Mouse (Mus musculus) forebrain, embryonic 12.5 days (tissue): ENCODE results near the gene Pappa. TPM values are rescaled to one million over a fixed set of nuclear protein-coding genes. Genes with fewer than 3 reads are reported as not detected.

Source experiments
- ATAC-seq: fragments of 200-750 bp; cut with Nextera tagmentation; 2 replicates; pipeline ENCODE4 v1.8.0; 2017; ENCODE audit warnings: moderate TSS enrichment; ENCODE audit not compliant: low FRiP score
- H3K27ac ChIP-seq: fragments of 300-500 bp; sonication (generic); 2 replicates; pipeline ENCODE4 v1.5.1; 2016; ENCODE audit warnings: mild to moderate bottlenecking
- H3K27me3 ChIP-seq: fragments of 300-500 bp; sonication (generic); 2 replicates; pipeline ENCODE4 v1.6.1; 2016; ENCODE audit warnings: mild to moderate bottlenecking
- H3K36me3 ChIP-seq: fragments of 300-500 bp; sonication (generic); replicated peaks from 2 replicates; pipeline ENCODE4 v1.6.1; 2016; ENCODE audit warnings: mild to moderate bottlenecking
- H3K4me1 ChIP-seq: fragments of 300-500 bp; sonication (generic); 2 replicates; pipeline ENCODE4 v1.6.1; 2016
- H3K4me2 ChIP-seq: fragments of 300-500 bp; sonication (generic); 2 replicates; pipeline ENCODE4 v1.6.1; 2016; ENCODE audit warnings: mild to moderate bottlenecking, moderate library complexity
- H3K4me3 ChIP-seq: fragments of 300-500 bp; sonication (generic); replicated peaks from 2 replicates; pipeline ENCODE4 v1.5.1; 2016; ENCODE audit warnings: mild to moderate bottlenecking
- H3K9ac ChIP-seq: fragments of 300-500 bp; sonication (generic); 2 replicates; pipeline ENCODE4 v1.6.1; 2016; ENCODE audit warnings: mild to moderate bottlenecking
- H3K9me3 ChIP-seq: fragments of 300-500 bp; sonication (generic); 2 replicates; pipeline ENCODE4 v1.6.1; 2016
- WGBS: fragments of 180-500 bp; shearing (Covaris S2); methylation state at CpG from one replicate; pipeline ENCODE4 v1.1.7; 2016; 5-methylcytosine and 5-hydroxymethylcytosine counted together
- polyA plus RNA-seq: library from polyadenylated mRNA; unstranded; fragments of >200 nt; fragmentation: Nextera tagmentation; extraction: Ambion mirVana; gene quantifications from 2 replicates; pipeline ENCODE4 v1.2.1, GENCODE M21; 2016

Gene Pappa
- polyA plus RNA-seq, 1 experiment from 2014 or later, result 2.4 TPM

DNA sequence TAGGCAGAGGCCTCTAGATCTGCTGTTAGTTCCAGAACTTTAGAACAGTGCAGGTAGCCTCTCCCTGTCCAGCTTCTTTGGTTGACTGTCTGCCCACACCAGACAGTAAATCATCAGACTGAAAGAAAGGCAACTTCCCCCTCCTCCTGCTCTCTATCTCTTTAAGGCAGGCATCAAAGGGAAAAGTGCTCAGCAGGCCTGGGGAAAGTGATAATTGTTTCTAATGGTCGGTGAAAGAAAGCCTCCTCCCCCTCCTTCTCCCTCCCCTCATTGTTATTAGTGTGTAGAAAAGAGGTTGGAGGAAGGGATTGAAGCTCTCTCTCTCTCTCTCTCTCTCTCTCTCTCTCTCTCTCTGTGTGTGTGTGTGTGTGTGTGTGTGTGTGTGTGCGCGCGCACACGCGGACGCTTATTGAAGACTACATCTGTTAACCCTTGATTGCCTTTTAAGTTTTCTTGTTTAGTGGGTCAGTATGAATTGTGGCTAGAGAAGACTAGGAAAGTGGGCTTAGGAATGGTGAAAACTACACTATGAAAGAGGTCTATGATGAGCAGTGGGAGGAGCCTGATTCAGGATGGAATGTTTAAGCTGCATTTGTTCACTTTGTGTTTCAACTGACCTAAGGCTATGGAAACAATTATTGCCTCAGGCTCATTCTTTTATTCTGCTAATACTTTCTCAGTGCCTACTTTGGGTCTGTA, 156.2 kb downstream of the Pappa start:
- 2% methylated on average over 7 of the region's 7 CpGs for WGBS
- Histone ChIP-seq H3K9me3 (no peaks in the 10 kb centered on the region), H3K4me2 (no peak overlapping the region), H3K4me1 (peaks cover 28% of the 10 kb centered on the region), H3K9ac (no peak overlapping the region), H3K27me3 (no peaks in the 10 kb centered on the region), H3K36me3 (no peaks in the 10 kb centered on the region), H3K4me3 (no peak overlapping the region), H3K27ac (peak overlapping the region; percentile 65)
- ATAC-seq, result peak; percentile 63

DNA sequence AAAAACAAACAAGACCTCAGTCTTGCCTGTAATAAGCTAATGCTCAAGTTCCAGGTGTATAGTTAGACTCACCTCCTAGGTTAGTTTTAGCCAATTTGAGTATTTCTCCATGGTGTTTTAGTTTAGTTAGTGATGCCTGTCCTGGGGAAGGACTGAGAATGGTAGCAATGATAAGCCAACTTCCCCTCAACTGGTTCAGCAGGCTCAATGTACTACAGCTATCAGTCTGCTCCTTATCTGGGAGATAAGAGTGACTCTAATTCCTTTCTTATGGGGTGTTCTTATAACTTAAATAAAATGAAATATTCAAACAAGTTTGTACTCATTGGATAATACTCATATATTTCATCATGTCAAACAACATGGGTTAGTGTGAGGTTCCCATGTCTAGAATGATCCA, 156.9 kb downstream of the Pappa start:
- Histone ChIP-seq H3K9me3 (no peaks in the 10 kb centered on the region), H3K4me3 (no peak overlapping the region), H3K27me3 (no peaks in the 10 kb centered on the region), H3K27ac (no peak overlapping the region), H3K4me1 (peaks cover 28% of the 10 kb centered on the region), H3K9ac (no peak overlapping the region), H3K36me3 (no peaks in the 10 kb centered on the region), H3K4me2 (no peak overlapping the region)
- no peak for ATAC-seq

- H3K27me3 ChIP-seq, result no peaks in the 10 kb centered on the region
- 93% methylated on average over 2 of the region's 2 CpGs for WGBS
- H3K4me2 ChIP-seq, result no peak overlapping the region
- H3K4me1 ChIP-seq, result peaks cover 19% of the 10 kb centered on the region
- H3K36me3 ChIP-seq, result no peaks in the 10 kb centered on the region
- no peak for ATAC-seq
- H3K9ac ChIP-seq, result no peak overlapping the region
- H3K27ac ChIP-seq, result no peak overlapping the region
- no peaks in the 10 kb centered on the region for H3K9me3 ChIP-seq
- no peak overlapping the region for H3K4me3 ChIP-seq
These were observed 159.6 kb downstream of the Pappa start for GRCm38 (mm10) chr4:65283611-65284010.

DNA sequence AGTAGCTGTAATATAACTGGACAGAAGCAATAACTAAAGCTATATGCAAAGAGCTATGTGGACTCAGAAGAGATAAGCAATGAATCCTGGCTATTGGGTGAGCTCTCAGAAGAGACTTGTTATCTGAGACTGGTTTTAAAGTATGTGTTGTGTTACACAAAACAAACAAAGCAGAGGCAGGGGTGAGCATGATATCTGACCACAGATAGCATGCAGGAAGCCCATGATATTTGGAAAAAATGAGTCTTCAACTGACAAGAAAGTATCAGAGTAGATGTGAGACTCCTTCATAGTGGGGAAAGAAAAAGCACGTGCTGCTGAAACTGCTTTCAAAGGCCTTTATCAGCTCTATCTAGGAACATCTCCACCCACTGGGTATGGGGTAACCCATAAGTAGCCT, 161.2 kb downstream of the Pappa start:
- no peak overlapping the region for H3K27ac ChIP-seq
- H3K4me3 ChIP-seq, result no peak overlapping the region
- H3K27me3 ChIP-seq, result no peaks in the 10 kb centered on the region
- peaks cover 4% of the 10 kb centered on the region for H3K4me1 ChIP-seq
- no peak for ATAC-seq
- no peaks in the 10 kb centered on the region for H3K9me3 ChIP-seq
- no peak overlapping the region for H3K9ac ChIP-seq
- H3K4me2 ChIP-seq, result no peak overlapping the region
- WGBS, result 77% methylated on average over 1 of the region's 1 CpGs
- no peaks in the 10 kb centered on the region for H3K36me3 ChIP-seq

- Histone ChIP-seq H3K9ac (no peak overlapping the region), H3K27me3 (0 out of 2 replicates have a peak, but pooled peaks cover 5% of the 10 kb centered on the region), H3K4me3 (no peak overlapping the region), H3K4me2 (no peak overlapping the region), H3K27ac (no peak overlapping the region), H3K9me3 (no peaks in the 10 kb centered on the region), H3K4me1 (no peaks in the 10 kb centered on the region), H3K36me3 (no peaks in the 10 kb centered on the region)
- no peak for ATAC-seq
- WGBS, result 72% methylated on average over 3 of the region's 3 CpGs
These were observed 165.3 kb downstream of the Pappa start for GRCm38 (mm10) chr4:65289247-65289646.

DNA sequence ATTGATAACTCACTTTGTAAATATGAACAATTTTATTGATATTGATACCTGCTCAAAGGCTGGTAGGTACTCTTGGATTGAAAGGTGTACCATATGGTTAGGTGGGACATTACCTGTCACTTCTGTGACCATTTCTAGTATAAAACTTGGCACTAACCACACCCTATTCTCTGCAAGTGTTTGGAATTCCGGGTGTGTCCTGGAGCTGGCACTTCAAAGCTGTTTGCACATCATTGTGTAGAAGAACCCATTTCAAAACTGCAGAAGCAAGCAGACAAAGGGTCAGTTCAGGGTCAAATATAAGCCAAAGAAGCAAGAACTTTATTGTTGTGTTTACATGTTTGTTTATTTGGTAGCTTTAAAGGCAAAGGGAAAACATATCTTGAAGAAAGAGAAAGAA, 171.8 kb downstream of the Pappa start:
- Histone ChIP-seq H3K9ac (no peak overlapping the region), H3K4me1 (peaks cover 41% of the 10 kb centered on the region), H3K27me3 (0 out of 2 replicates have a peak, but pooled peaks cover 10% of the 10 kb centered on the region), H3K27ac (no peak overlapping the region), H3K4me3 (no peak overlapping the region), H3K4me2 (no peak overlapping the region), H3K9me3 (no peaks in the 10 kb centered on the region), H3K36me3 (no peaks in the 10 kb centered on the region)
- WGBS, result 63% methylated on average over 1 of the region's 1 CpGs
- ATAC-seq, result no peak

GRCm38 (mm10) chr4:65296356-65296967, 172.5 kb downstream of the Pappa start:
- Histone ChIP-seq H3K4me3 (no peak overlapping the region), H3K27ac (peak overlapping the region; percentile 74), H3K9me3 (no peaks in the 10 kb centered on the region), H3K4me2 (no peak overlapping the region), H3K27me3 (0 out of 2 replicates have a peak, but pooled peaks cover 10% of the 10 kb centered on the region), H3K36me3 (no peaks in the 10 kb centered on the region), H3K4me1 (peaks cover 41% of the 10 kb centered on the region), H3K9ac (no peak overlapping the region)
- WGBS, result 11% methylated on average over 7 of the region's 7 CpGs
- ATAC-seq, result no peak

DNA sequence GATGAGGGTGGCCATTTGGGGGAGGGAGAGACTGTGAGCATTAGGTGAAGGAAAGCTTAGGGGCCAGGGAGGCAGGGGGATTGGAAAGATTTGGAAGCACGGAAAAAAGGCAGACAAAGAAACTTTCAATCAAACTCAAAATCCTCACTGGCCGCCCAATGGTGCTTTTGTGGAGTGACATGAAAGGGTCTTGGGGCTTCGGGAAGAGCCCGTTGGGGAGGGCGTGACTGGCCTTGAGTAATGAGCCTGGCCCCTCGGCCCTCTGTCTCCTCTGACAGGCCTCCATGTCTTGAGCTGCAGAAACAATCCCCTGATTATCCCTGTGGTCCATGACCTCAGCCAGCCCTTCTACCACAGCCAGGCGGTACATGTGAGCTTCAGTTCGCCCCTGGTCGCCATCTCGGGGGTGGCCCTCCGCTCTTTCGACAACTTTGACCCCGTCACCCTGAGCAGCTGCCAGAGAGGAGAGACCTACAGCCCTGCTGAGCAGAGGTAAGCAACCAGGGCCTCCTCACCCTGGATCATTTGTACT, 173.1 kb downstream of the Pappa start:
- 3% methylated on average over 13 of the region's 13 CpGs for WGBS
- Histone ChIP-seq H3K9ac (no peak overlapping the region), H3K27ac (peak overlapping the region; percentile 74), H3K9me3 (no peaks in the 10 kb centered on the region), H3K36me3 (no peaks in the 10 kb centered on the region), H3K4me2 (peak overlapping the region; percentile 34), H3K4me1 (peaks cover 41% of the 10 kb centered on the region), H3K27me3 (0 out of 2 replicates have a peak, but pooled peaks cover 10% of the 10 kb centered on the region), H3K4me3 (0 out of 2 replicates have a peak overlapping the region, but pooled peaks have one; percentile 7)
- peak; percentile 93 for ATAC-seq

- Histone ChIP-seq H3K4me1 (peaks cover 41% of the 10 kb centered on the region), H3K9me3 (no peaks in the 10 kb centered on the region), H3K27ac (no peak overlapping the region), H3K9ac (no peak overlapping the region), H3K4me2 (peak overlapping the region; percentile 34; the same call in 1 of the 2 replicates), H3K4me3 (0 out of 2 replicates have a peak overlapping the region, but pooled peaks have one; percentile 10), H3K27me3 (0 out of 2 replicates have a peak, but pooled peaks cover 10% of the 10 kb centered on the region), H3K36me3 (no peaks in the 10 kb centered on the region)
- WGBS, result 49% methylated on average over 9 of the region's 9 CpGs
- no peak for ATAC-seq
These were observed 174.5 kb downstream of the Pappa start for GRCm38 (mm10) chr4:65298212-65299181.

DNA sequence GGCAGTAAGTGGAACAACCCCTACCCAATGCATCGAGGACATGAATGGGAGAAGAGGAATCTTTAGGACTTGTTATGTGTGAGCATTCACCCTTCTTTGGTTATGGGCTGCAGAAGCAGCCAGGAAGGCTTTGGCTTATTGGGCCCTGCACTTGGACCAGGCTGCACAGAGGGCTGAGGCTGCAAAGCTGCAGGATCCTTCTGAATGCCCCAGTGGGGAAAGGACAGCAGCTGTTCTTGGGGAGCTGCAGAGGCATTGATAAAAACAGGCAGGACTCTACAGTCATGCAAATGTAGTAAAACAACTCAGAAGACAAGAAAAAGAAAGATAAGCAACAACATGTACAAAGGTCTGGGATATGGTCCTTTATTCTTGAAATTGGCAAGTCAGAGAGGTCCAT, 175.4 kb downstream of the Pappa start:
- no peaks in the 10 kb centered on the region for H3K36me3 ChIP-seq
- 0 out of 2 replicates have a peak, but pooled peaks cover 5% of the 10 kb centered on the region for H3K27me3 ChIP-seq
- H3K9ac ChIP-seq, result no peak overlapping the region
- 48% methylated on average over 1 of the region's 1 CpGs for WGBS
- H3K4me2 ChIP-seq, result no peak overlapping the region
- ATAC-seq, result no peak
- H3K4me1 ChIP-seq, result peaks cover 41% of the 10 kb centered on the region
- no peak overlapping the region for H3K4me3 ChIP-seq
- peak overlapping the region; percentile 33; the same call in 1 of the 2 replicates for H3K27ac ChIP-seq
- no peaks in the 10 kb centered on the region for H3K9me3 ChIP-seq

DNA sequence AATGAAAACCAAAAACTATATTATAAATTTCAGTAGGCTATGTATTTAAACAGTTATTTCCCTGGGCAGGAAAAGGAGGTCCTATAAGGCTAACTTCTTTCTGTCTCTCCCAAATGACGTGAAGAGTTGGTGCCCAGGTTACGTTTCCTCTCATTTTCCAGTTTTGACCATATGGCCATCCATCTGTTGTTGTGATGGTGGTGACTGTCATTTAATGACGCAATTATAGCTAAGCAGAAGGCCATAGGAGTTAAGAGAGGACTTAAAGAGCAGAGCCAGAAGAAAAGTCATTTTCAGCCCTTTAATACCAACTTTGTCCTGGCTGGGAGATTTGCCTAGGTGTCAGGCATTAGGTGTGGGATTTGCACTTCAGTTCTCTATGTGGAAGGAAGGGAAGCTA, 176.5 kb downstream of the Pappa start:
- H3K27ac ChIP-seq, result no peak overlapping the region
- 0 out of 2 replicates have a peak, but pooled peaks cover 5% of the 10 kb centered on the region for H3K27me3 ChIP-seq
- H3K9ac ChIP-seq, result no peak overlapping the region
- no peak for ATAC-seq
- H3K9me3 ChIP-seq, result no peaks in the 10 kb centered on the region
- no peak overlapping the region for H3K4me3 ChIP-seq
- WGBS, result 90% methylated on average over 3 of the region's 3 CpGs
- peaks cover 41% of the 10 kb centered on the region for H3K4me1 ChIP-seq
- H3K36me3 ChIP-seq, result no peaks in the 10 kb centered on the region
- no peak overlapping the region for H3K4me2 ChIP-seq

GRCm38 (mm10) chr4:65302666-65303065, 178.7 kb downstream of the Pappa start:
- no peak for ATAC-seq
- Histone ChIP-seq H3K4me2 (no peak overlapping the region), H3K9ac (no peak overlapping the region), H3K9me3 (no peaks in the 10 kb centered on the region), H3K4me3 (no peak overlapping the region), H3K36me3 (peaks cover 10% of the 10 kb centered on the region; the same call in 1 of the 2 replicates), H3K27me3 (0 out of 2 replicates have a peak, but pooled peaks cover 5% of the 10 kb centered on the region), H3K4me1 (peaks cover 21% of the 10 kb centered on the region), H3K27ac (no peak overlapping the region)
- WGBS, result 52% methylated on average over 3 of the region's 3 CpGs
